Mouse (Mus musculus): ENCODE measurements around the gene Pla2g2f. TPM values are rescaled to one million over a fixed set of nuclear protein-coding genes. Genes with fewer than 3 reads are reported as not detected.

Pla2g2f gene
- polyA plus RNA-seq, 1 experiment from 2014 or later: 0.24 TPM

- no peaks in the 10 kb centered on the region for H3K36me3 ChIP-seq
- no peak overlapping the region for H3K4me3 ChIP-seq (replicated peaks)
- no peak overlapping the region for H3K4me2 ChIP-seq
- no peak overlapping the region for H3K27ac ChIP-seq
- H3K27me3 ChIP-seq: 0 out of 2 replicates have a peak, but pooled peaks cover 4% of the 10 kb centered on the region
- 79% methylated on average over 9 of the region's 9 CpGs for WGBS
- no peak overlapping the region for H3K9ac ChIP-seq (replicated peaks)
- H3K4me1 ChIP-seq (replicated peaks): no peaks in the 10 kb centered on the region
- no peaks in the 10 kb centered on the region for H3K9me3 ChIP-seq
- no peak for ATAC-seq (ENCODE audit: insufficient number of reproducible peaks, insufficient read depth, low FRiP score, low TSS enrichment, low read depth)
Measured at GRCm38 (mm10) chr4:138762266-138762665, 4.8 kb upstream of the Pla2g2f start.

- no peaks in the 10 kb centered on the region for H3K36me3 ChIP-seq
- peaks cover 18% of the 10 kb centered on the region for H3K4me1 ChIP-seq (replicated peaks)
- 56% methylated on average over 11 of the region's 11 CpGs for whole genome bisulfite sequencing
Measured at GRCm38 (mm10) chr4:138755983-138756382, 1.4 kb downstream of the Pla2g2f start.

GRCm38 (mm10) chr4:138755439-138755838, 2.0 kb downstream of the Pla2g2f start:
- no peak overlapping the region for H3K4me3 ChIP-seq (replicated peaks)
- H3K4me2 ChIP-seq: no peak overlapping the region
- H3K9me3 ChIP-seq: peaks cover 4% of the 10 kb centered on the region; the same call in 1 of the 2 replicates
- H3K4me1 ChIP-seq (replicated peaks): peaks cover 18% of the 10 kb centered on the region
- H3K27ac ChIP-seq: no peak overlapping the region
- H3K36me3 ChIP-seq: no peaks in the 10 kb centered on the region
- ATAC-seq (ENCODE audit: insufficient number of reproducible peaks, insufficient read depth, low FRiP score, low TSS enrichment, low read depth): no peak
- H3K27me3 ChIP-seq: 0 out of 2 replicates have a peak, but pooled peaks cover 4% of the 10 kb centered on the region
- 75% methylated on average over 4 of the region's 4 CpGs for WGBS
- 0 out of 2 replicates have a peak overlapping the region, but pooled peaks have one; percentile 18 for H3K9ac ChIP-seq (replicated peaks)

More at GRCm38 (mm10) chr4:138755983-138756382, 1.4 kb downstream of the Pla2g2f start:
- Histone ChIP-seq H3K4me3 (replicated peaks) (no peak overlapping the region), H3K4me2 (no peak overlapping the region), H3K27ac (no peak overlapping the region), H3K27me3 (0 out of 2 replicates have a peak, but pooled peaks cover 4% of the 10 kb centered on the region), H3K9ac (replicated peaks) (no peak overlapping the region), H3K9me3 (peaks cover 4% of the 10 kb centered on the region; the same call in 1 of the 2 replicates)
- no peak for ATAC-seq (ENCODE audit: insufficient number of reproducible peaks, insufficient read depth, low FRiP score, low TSS enrichment, low read depth)

- no peak overlapping the region for H3K4me2 ChIP-seq
- no peak for ATAC-seq (ENCODE audit: insufficient number of reproducible peaks, insufficient read depth, low FRiP score, low TSS enrichment, low read depth)
- H3K36me3 ChIP-seq: no peaks in the 10 kb centered on the region
- 0 out of 2 replicates have a peak, but pooled peaks cover 4% of the 10 kb centered on the region for H3K27me3 ChIP-seq
- 81% methylated on average over 9 of the region's 9 CpGs for WGBS
- peaks cover 18% of the 10 kb centered on the region for H3K4me1 ChIP-seq (replicated peaks)
- no peak overlapping the region for H3K9ac ChIP-seq (replicated peaks)
- no peak overlapping the region for H3K27ac ChIP-seq
- H3K4me3 ChIP-seq (replicated peaks): no peak overlapping the region
- peaks cover 4% of the 10 kb centered on the region; the same call in 1 of the 2 replicates for H3K9me3 ChIP-seq
Measured at GRCm38 (mm10) chr4:138754432-138754831, 3.0 kb downstream of the Pla2g2f start.

- Histone ChIP-seq H3K27ac (no peak overlapping the region), H3K9me3 (peaks cover 4% of the 10 kb centered on the region; the same call in 1 of the 2 replicates), H3K4me1 (replicated peaks) (peaks cover 18% of the 10 kb centered on the region), H3K4me3 (replicated peaks) (no peak overlapping the region), H3K36me3 (no peaks in the 10 kb centered on the region), H3K9ac (replicated peaks) (no peak overlapping the region), H3K4me2 (no peak overlapping the region), H3K27me3 (no peaks in the 10 kb centered on the region)
- 85% methylated on average over 3 of the region's 3 CpGs for whole genome bisulfite sequencing
- no peak for ATAC-seq (ENCODE audit: insufficient number of reproducible peaks, insufficient read depth, low FRiP score, low TSS enrichment, low read depth)
Measured at GRCm38 (mm10) chr4:138753608-138754007, 3.8 kb downstream of the Pla2g2f start.

- peaks cover 18% of the 10 kb centered on the region for H3K4me1 ChIP-seq (replicated peaks)
- H3K9ac ChIP-seq (replicated peaks): no peak overlapping the region
- no peak overlapping the region for H3K27ac ChIP-seq
- H3K9me3 ChIP-seq: peaks cover 4% of the 10 kb centered on the region; the same call in 1 of the 2 replicates
- no peaks in the 10 kb centered on the region for H3K27me3 ChIP-seq
- no peak overlapping the region for H3K4me2 ChIP-seq
- WGBS: 90% methylated on average over 6 of the region's 6 CpGs
- no peak overlapping the region for H3K4me3 ChIP-seq (replicated peaks)
- no peaks in the 10 kb centered on the region for H3K36me3 ChIP-seq
- no peak for ATAC-seq (ENCODE audit: insufficient number of reproducible peaks, insufficient read depth, low FRiP score, low TSS enrichment, low read depth)
Measured at GRCm38 (mm10) chr4:138752603-138753002, 4.8 kb downstream of the Pla2g2f start.

GRCm38 (mm10) chr4:138748369-138749072, 8.9 kb downstream of the Pla2g2f start:
- no peak overlapping the region for H3K9ac ChIP-seq (replicated peaks)
- H3K4me3 ChIP-seq (replicated peaks): no peak overlapping the region
- WGBS: 49% methylated on average over 8 of the region's 8 CpGs
- no peak overlapping the region for H3K4me2 ChIP-seq
- H3K27me3 ChIP-seq: no peaks in the 10 kb centered on the region
- no peak for ATAC-seq (ENCODE audit: insufficient number of reproducible peaks, insufficient read depth, low FRiP score, low TSS enrichment, low read depth)
- peaks cover 4% of the 10 kb centered on the region; the same call in 1 of the 2 replicates for H3K4me1 ChIP-seq (replicated peaks)
- peaks cover 4% of the 10 kb centered on the region; the same call in 1 of the 2 replicates for H3K9me3 ChIP-seq
- no peak overlapping the region for H3K27ac ChIP-seq
- H3K36me3 ChIP-seq: no peaks in the 10 kb centered on the region

GRCm38 (mm10) chr4:138747851-138748250, 9.6 kb downstream of the Pla2g2f start:
- Histone ChIP-seq H3K9ac (replicated peaks) (no peak overlapping the region), H3K4me2 (no peak overlapping the region), H3K9me3 (peaks cover 4% of the 10 kb centered on the region; the same call in 1 of the 2 replicates), H3K4me3 (replicated peaks) (no peak overlapping the region), H3K27ac (no peak overlapping the region), H3K4me1 (replicated peaks) (peaks cover 10% of the 10 kb centered on the region), H3K36me3 (no peaks in the 10 kb centered on the region), H3K27me3 (no peaks in the 10 kb centered on the region)
- WGBS: 71% methylated on average over 10 of the region's 10 CpGs
- ATAC-seq (ENCODE audit: insufficient number of reproducible peaks, insufficient read depth, low FRiP score, low TSS enrichment, low read depth): no peak

GRCm38 (mm10) chr4:138746866-138747265, 10.6 kb downstream of the Pla2g2f start:
- peaks cover 12% of the 10 kb centered on the region for H3K4me1 ChIP-seq (replicated peaks)
- H3K36me3 ChIP-seq: no peaks in the 10 kb centered on the region
- no peak overlapping the region for H3K4me2 ChIP-seq
- no peak overlapping the region for H3K9ac ChIP-seq (replicated peaks)
- no peak overlapping the region for H3K27ac ChIP-seq
- no peaks in the 10 kb centered on the region for H3K27me3 ChIP-seq
- 91% methylated on average over 9 of the region's 9 CpGs for WGBS
- no peak for ATAC-seq (ENCODE audit: insufficient number of reproducible peaks, insufficient read depth, low FRiP score, low TSS enrichment, low read depth)
- no peak overlapping the region for H3K4me3 ChIP-seq (replicated peaks)
- no peaks in the 10 kb centered on the region for H3K9me3 ChIP-seq

GRCm38 (mm10) chr4:138745884-138746283, 11.5 kb downstream of the Pla2g2f start:
- 51% methylated on average over 4 of the region's 4 CpGs for WGBS
- Histone ChIP-seq H3K9ac (replicated peaks) (no peak overlapping the region), H3K4me1 (replicated peaks) (peaks cover 12% of the 10 kb centered on the region), H3K4me3 (replicated peaks) (no peak overlapping the region), H3K27ac (no peak overlapping the region), H3K27me3 (no peaks in the 10 kb centered on the region), H3K36me3 (no peaks in the 10 kb centered on the region), H3K4me2 (no peak overlapping the region), H3K9me3 (no peaks in the 10 kb centered on the region)
- no peak; the same call in 1 of the 2 replicates for ATAC-seq (ENCODE audit: insufficient number of reproducible peaks, insufficient read depth, low FRiP score, low TSS enrichment, low read depth)

GRCm38 (mm10) chr4:138739136-138739851, 18.1 kb downstream of the Pla2g2f start:
- Histone ChIP-seq H3K4me1 (replicated peaks) (peaks cover 34% of the 10 kb centered on the region), H3K9ac (replicated peaks) (no peak overlapping the region), H3K27ac (peak overlapping the region; percentile 59; the same call in 1 of the 2 replicates), H3K9me3 (no peaks in the 10 kb centered on the region), H3K4me2 (no peak overlapping the region), H3K36me3 (no peaks in the 10 kb centered on the region), H3K27me3 (no peaks in the 10 kb centered on the region), H3K4me3 (replicated peaks) (no peak overlapping the region)
- 0 out of 2 replicates have a peak, but pooled peaks have one; percentile 28 for ATAC-seq (ENCODE audit: insufficient number of reproducible peaks, insufficient read depth, low FRiP score, low TSS enrichment, low read depth)
- WGBS: 10% methylated on average over 7 of the region's 7 CpGs

Measured in limb, embryonic 12.5 days (tissue).